Mouse (Mus musculus) adrenal gland, adult 2 months (tissue): ENCODE measurements around the gene Tbcd. TPM values are rescaled to one million over a fixed set of nuclear protein-coding genes. Genes with fewer than 3 reads are reported as not detected.

ENCODE experiments used
- DNase-seq: peaks from one replicate; pipeline ENCODE4 v3.0.0; 2021
- polyA plus RNA-seq: library from polyadenylated mRNA; depleted of rRNA; stranded (reverse); fragments of >200 nt; gene quantifications from 2 replicates; pipeline ENCODE4 v1.2.3, GENCODE M21; 2012
- total RNA-seq, 2 experiments: library from RNA; stranded (reverse); gene quantifications; 2 replicates each; pipeline ENCODE4 v1.2.3; 2021

The Tbcd gene
- total and polyA plus RNA-seq, 3 experiments, result 34.1 to 49.3 (median 42.6) TPM

DNA sequence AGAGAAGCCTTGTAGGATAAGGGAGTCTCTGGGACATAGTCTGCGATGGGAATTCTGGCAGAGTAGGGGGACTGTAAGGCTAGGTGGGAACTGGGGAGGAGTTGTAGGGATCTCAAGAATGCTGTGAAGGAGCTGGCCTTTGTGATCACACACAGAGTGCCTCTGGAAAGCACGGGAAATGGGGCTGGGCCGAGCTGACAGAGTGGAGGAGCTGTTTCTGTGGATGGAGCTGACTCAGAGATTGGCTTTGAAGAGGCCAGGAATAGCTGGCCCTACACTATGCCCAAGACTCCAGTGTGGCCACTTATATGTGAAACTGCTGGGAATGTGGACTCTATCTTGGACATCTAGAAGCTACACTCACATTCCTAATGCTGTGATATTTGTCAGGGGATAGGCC, 84.8 kb downstream of the Tbcd start:
- DNase-seq, result no peak

DNA sequence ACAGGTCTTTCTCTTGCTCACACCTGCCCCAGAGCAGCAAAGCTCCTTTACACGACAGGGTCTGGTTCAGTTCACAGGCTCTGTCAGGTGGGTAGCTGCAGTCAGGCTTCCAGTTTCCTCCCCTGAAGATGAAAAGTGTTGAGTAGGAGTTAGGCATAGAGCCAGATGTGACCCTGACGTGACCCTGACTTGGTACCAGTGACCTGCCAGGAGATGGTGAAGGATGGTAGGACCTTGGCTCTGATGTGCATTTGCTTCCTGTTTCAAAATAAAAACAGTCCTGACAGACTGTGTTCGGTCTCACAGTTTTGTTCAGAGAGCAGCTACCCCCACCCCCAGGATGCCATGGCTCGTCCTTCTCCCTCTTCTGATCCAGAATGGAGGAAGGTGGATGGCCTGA, 90.7 kb downstream of the Tbcd start:
- DNase-seq, result peak; percentile 75

DNA sequence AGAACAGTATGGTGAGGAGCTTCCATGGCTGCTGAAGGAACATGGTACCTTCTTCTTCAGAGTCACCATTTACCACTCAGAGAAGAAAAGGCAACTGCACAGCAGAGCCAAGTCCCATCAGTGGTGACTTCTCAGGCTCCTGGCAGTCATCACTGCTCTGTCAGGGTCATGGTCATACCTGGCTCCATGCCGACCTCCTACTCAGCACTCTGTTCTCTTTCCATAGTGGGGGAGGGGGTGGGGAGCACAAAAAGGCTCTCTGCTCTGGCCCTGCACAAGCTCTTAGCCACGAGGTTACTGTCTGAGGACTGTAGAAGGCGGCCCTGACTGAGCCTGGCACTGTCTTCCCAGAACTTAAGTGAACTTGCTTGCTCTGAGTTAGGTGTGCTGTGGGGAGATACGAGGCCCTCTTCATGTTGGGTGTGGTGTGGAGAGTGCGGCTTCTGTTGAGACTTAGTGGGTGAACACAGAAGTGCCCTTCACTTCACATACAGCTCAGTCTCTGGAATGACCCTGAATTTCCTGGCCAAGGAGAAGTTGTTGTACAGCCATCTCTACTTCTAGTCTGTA, 91.6 kb downstream of the Tbcd start:
- DNase-seq, result peak; percentile 85

DNA sequence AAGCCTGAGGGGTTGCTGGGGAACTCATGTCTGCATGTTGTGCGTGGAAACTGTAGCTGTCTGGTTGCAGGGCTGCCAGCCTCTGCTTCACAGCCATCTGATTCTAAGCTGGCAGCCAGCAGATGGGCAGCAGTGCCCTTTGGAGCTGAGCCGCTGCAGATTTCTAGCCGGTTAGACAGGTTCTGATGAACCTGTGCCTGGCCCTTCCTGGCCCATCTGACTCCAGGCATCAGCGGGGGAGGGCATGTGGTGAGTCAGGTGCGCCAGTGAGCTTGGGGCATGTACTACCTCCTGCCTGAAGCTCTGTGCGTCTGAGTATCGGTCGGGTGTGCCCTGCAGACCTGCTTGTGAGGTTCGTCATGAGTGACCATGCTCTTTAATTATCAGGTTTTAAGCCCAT, 92.2 kb downstream of the Tbcd start:
- DNase-seq, result peak; percentile 54

DNA sequence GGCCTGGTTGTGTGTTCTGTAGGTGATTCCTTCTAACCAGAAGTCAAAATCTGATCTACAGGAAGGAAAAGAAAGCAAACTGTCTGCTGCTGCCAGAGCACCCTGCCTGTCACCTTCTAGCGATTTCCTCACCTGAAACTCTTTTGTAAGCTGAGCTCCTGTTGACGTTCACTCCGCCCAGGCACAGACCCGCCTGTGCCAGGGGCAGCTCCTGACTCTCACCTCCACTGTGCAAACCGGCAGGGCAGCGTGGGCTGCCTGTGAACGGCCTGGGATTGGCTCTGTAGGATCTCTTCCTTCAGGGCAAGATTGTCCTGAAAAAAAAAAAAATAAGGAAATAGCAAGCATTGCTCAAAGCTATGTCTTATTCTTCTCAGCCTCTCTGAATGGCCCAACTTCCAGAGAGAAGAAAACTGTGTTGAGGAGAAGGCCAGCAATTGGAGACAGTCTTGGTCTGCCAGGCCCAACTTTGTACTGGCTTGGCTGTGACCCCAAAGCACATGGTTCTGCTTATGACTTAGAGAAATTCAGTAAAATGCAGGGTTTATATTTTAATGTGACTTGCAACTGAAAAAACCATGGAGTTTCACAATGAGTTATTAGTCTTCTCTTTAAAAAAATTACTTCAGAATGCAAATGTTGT, 93.1 kb downstream of the Tbcd start:
- DNase-seq, result no peak

DNA sequence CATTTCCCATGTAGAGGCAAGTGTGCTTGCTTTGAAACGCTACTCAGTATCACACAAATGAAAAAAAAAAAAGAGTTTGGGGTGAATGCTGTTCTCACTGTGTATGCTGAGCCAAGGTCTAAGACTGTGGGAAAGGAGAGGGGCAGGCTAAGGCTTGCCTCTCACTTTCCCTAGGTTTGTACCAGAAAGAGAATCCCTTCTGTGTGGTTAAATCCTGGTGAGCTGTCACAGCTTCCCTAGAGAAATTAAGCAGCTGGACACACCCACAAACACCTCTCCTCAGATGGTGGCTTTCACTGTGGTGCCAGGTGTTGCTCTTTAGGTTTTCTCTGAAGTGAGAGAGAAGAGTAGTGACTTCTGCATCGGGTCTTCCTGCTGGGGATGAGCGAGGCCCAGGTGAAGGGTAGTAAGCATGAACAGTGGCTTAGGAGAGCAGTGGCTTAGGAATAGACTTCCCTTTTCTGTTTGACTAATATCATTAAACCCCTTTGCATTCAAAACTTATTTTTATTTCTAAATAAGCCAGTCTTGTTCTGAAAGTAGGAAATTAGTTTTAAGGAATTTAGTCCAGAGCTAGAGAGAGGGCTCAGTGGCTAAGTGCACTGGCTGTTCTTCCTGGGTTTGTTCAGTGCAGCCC, 93.8 kb downstream of the Tbcd start:
- DNase-seq, result no peak

DNA sequence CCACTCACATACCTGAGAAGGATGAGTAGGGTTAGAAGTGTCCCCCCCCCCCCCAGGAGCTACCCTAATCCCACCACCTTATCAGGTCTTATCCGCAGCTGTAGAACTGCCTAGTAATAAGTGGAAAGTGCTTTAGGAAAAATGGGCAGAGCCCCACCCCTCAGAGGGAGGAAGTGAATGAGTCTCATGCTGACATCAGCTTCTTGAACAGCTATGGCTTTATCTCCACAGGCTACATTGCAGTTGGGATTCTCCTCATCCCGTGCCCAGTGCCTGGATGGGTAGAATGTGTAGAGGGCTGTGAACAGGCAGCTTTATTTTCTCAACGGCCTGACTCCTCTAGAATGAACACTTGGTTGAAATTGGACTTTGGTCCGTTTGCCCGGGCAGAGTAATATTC, 95.5 kb downstream of the Tbcd start:
- no peak for DNase-seq

DNA sequence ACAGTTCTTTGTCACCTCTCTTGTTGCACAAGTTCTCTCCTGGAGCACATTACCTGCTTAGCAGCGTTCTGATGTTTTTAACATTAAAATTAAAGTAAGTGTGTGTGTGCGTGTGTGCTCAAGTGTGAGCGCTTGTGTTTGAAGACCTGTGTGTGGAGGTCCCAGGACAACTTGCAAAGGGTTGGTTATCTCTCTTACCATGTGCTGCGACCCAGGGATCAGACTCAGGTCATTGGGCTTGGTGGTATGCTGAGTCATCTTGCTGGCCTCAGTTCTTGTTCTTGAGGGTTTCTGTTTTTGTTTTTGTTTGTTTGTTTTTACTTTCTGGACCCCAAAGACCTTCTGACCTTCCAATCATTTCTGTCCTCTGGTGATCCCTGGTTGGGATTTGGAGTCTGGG, 96.2 kb downstream of the Tbcd start:
- DNase-seq, result no peak

DNA sequence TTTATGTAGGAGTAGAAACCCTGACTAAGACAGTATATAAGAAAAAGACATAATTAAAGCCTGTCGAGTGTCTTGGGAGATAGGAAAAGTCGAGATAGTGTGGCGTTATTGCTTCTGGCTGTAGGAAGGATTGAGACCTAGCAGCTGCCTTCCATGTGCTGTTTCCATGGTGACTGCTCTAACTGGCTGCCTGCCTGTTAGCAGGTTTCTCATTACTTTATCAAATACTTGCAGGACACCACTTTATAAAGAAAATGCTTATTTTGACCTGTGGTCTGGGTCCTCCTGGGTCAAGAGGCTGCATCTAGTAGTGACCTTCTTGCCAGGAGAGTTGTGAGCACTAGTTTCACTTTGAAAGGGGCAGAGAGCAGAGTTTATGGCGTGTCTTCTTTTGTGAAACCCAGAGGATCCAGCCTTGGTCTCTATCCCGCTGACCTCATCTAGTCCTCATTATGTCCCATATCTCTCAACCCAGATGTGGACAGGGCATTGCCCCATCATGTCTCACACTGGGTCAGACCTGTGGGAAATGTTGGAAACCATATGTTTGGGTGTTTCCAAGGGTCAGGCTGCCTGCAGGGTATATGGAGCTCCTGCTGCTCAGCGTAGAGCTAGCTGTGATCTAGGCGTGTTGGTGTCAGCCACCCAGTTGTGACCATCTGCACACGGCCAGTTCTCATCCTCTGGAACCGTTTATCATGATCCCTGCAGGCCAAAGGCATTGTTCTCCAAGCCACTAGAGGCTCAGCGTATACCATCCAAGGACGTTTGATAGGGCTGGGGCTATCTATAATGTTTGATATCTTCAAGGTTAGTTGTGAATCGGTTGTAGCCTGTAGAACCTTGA, 97.5 kb downstream of the Tbcd start:
- DNase-seq, result peak; percentile 45

DNA sequence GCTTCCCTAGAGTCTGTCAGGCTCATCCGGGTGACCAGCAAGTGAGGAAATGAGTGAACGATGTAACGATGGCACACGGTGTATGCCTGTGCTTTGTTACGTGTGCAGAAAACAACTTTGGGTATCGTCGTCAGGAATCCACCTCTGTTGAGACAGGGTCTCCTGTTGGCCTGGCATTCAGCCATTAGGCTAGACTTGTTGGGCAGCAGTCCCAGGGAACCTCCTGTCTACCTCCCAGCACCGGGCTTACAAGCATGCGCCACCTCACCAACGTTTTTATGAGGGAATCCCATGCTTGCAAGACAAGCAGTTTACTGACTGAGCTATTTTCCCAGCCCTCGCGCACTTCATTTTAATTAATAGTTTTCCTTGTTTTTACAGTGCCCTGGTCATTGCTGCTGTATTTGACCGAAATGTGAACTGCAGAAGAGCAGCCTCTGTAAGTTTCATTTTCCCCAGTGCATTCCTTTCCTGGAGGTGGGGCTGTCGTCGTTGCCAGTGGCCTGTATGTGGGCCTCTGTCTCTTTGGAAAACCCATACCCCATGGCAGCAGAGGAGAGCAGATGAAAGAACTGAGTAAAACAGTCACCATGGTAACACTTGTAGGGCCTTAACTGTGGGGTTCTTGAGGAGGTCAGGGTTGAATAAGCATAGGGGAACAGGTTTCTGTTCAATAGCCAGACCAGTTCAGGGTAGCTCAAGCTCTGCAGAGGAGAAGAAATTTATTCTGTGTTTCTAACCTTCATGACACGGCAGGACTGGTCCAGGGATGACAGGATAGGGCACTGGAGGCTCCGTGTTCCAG, 98.3 kb downstream of the Tbcd start:
- no peak for DNase-seq

DNA sequence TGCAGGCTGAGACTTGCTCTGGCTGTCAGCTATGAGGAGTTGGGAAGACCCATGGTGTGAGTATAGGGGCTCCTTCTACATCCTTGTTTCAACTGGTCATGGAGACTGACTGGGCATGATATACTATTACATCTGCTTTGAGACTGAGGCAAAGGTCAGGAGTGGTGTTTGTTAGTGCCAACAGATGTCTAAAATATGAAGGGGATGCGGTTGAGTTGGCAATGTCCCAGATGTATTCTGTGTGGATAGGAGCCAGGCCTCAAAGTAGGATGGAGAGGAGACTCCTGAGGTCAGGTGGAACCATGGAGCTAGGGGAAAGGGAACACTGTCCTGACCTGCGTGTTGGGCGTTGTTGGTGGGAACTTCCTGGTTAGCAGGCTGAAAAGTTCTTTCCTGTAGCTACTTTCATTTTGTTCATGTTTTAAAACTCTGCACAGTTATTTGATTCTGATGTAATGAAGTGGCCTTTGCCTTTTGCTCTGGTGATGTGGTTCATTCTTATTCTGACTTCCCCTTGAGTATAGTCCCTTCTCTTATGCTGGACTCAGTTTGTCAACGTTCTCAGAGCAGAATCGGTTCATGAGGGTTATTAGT, 99.6 kb downstream of the Tbcd start:
- no peak for DNase-seq

DNA sequence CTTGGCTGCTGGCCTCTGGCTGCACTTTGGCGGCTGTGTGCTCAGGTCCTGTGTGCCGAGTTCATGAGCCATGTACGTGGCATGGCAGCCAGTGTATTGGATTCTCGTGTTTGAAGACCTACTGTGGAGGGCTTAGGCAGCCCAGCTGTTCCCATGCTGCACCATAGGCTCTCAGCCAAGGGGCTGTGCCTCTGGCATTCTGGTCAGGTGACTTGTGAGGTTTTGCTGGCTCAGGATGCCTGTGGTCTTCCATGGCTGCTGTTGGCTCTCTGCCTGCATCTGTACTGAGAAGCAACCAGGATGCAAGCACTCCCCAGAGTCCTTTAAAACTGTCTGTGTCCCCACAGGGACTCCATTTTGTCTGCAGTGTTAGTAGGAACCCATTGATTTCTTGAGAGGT, 100.4 kb downstream of the Tbcd start:
- DNase-seq, result no peak

DNA sequence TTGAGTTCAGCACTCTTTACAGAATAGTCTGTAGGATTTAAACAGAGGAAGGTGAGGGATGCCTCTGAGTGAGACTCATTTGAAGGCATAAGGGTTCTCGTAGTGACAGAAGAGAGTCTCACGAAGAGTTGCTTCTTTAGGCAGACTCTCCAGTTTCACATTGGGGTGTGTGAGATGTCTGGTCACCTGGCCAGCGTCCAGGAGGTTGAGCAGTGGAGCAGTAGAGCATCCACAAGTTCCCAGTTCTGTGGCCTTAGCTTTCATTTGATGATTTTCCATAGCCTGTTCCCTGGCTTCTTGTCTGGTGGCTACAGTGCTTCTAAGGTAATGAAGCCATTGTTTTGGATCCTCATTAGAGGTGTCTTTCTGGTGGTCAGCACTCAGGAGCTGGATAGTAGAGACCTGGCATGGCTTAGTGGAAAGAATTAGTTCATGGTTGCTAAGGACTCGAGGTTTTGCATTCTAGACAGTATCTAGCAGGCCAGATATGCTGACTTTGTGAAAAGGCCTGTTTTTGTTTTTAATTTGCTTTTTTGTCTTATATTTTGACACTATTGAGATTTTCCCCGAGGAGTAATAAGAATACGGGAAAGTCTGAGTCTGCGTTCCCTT, 101.2 kb downstream of the Tbcd start:
- DNase-seq, result no peak

DNA sequence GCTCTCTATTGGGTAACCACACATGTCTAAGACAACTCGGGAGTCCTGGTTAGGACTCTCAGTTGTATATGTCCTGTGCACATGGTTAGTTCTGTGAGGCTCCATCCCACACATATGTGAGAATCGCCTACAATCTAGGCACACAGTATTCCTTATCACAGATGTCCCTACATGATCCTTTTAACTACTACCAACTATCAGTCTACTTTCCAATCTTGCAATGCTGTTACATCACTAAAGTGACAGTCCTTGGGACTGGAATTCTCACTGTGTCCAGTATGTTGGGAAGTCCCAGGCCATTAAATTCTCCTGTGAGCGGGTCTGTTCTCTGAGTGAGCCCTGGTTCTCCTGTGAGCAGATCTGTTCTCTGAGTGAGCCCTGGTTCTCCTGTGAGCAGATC, 101.7 kb downstream of the Tbcd start:
- no peak for DNase-seq

DNA sequence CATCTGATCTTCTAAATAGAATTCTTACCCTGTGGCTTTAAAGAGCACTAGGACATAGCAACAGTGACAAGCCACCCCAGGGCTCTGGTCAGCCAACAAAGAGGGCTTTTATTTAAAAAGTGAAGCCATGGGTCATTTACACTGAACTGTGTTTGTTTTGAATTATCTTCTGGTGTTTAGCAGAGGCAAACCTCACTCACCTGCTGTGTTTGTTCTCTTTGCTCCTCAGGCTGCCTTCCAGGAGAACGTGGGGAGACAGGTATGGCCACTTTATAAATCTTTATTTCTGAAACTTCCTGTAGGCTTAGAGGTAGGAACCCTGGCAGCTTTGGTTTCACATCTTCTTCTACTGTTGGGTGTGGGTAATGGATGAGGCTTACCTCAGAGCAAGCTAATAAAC, 105.0 kb downstream of the Tbcd start:
- no peak for DNase-seq

DNA sequence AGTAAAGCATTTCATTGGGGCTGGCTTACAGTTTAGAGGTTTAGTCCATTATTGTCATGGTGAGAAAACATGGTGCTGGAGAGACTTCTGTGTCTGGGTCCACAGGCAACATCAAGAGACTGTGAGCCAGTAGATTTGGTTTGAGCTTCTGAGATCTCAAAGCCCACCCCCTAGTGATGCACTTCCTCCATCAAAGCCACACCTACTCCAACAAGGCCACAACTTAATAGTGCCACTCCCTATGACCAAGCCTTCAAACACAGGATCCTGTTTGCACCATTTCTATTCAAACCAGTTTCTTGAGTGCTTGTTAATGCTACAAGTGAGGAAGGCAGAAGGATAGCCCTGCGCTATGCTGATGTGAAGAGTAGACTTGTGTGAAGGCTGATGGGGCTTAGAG, 106.2 kb downstream of the Tbcd start:
- no peak for DNase-seq

DNA sequence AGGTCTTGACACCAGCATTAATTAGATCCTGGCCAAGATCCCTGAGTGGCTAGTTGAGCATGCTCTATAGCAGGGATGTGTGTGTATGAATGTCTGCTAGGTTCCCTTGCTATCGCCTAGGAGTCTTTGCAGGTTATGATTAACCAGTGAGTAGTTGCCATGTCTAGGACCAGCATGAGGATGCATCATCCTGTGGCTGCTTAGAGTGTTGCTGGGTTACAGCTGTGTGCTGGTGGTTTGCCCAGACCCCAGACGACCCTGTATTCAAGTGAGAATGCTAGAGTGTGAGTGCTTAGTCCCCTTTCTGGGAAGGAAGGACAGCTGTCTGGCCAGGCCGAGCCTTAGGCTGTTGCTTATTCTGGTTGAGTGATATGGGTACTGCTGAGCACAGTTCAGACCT, 106.8 kb downstream of the Tbcd start:
- no peak for DNase-seq

DNA sequence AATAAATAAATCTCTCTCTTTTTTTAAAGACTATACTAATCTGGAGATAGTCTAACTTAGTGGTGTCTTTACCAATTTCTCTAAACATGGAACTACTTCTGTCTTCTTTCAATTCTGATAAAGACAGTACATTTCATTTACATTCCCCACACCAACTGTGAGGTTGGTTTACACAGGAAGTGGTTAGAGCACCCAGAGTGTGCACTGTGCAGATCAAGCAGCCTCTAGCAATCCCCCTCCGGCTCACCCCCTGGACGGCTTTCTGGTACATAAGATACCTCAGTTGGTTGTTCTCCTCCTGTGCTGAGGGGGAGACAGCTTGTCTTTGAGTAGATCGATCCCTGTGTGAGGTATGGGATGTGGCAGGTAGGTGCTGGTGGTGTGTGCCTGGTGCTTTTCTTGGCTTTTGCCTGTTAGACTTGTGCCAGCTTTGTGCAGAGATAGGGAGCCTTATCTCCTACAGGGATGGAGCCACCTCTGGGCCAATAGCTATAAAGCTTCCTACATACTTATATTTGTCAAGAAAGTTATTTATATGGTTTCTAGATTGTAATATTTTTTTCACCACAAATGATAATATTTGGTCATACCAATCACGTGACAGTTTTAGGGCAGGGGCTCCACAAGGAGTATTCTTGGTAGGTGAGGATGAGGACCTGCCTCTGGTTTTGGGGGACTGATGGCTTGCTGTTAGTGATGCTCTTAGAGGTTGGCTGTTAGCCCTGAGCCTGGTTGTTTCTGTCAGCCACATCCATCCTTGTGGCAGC, 108.0 kb downstream of the Tbcd start:
- DNase-seq, result no peak

DNA sequence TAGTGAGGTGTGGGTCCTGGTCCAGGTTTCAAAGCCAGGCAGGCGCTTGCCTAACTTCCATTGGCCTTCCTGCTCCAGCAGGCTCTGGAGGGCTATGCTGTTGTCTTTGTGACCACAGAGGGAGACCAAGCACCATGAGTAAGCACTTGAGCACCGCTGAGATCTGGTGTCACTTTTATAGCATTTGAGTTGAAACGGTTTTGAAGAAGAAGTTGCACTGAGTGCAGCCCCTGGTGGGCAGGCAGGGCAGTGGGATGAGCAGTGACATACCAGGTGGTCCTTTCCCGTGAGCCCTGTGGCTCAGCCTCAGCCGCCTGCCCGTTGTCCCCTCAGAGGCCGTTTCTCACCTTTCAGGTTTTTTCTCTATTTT, 108.5 kb downstream of the Tbcd start:
- DNase-seq, result no peak

DNA sequence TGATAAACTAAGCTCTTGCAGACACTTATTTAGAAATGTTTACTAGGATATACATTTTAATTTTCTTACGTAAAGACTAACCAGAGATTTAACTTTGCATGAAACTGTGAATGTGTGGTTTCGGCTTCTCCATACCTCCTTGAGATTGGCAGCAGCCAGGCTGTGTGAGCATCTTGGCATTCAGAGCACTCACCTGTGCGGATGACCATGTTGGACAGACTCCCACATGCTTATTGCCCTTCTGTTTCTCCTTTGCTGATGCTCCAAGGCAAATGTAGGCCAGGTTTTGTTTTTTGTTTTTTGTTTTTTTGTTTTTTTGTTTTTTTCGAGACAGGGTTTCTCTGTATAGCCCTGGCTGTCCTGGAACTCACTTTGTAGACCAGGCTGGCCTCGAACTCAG, 111.6 kb downstream of the Tbcd start:
- DNase-seq, result no peak

DNA sequence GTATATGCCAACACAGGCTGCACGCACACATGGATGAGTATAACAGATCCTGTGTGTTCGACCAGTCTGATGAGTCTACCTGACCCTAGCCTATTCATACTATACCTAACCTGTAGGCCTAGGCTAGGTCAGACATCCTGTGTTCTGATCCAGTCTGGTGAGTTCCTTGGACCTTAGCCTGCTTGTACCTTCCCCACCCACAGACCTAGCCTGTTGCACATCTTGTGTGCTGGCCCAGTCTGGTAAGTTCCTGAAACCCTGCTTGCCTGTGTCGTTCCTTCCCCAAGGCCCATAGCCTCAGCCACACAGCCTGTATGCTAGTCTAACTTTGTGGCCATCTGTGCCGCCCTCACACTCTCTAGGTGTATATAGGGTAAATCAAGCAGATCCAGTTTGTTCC, 112.5 kb downstream of the Tbcd start:
- no peak for DNase-seq
